Mouse (Mus musculus) liver, adult 2 months (tissue): Measurements from ENCODE around the gene Rad50. TPM values are rescaled to one million over a fixed set of nuclear protein-coding genes. Genes with fewer than 3 reads are reported as not detected.

Experiments used
- DNase-seq: peaks from one replicate; pipeline ENCODE4 v3.0.0-alpha.2; 2011; ENCODE audit warnings: low read depth, low spot score; ENCODE audit errors: extremely low read depth
- H3K27ac ChIP-seq: fragments of 200-500 bp; replicated peaks from 2 replicates; pipeline ENCODE4 v1.5.1; 2012; ENCODE audit warnings: low read depth, mild to moderate bottlenecking, control low read depth, inconsistent platforms, low read length; ENCODE audit not compliant: insufficient read depth
- H3K27me3 ChIP-seq: fragments of 200-500 bp; 2 replicates; pipeline ENCODE4 v1.6.1; 2012; ENCODE audit warnings: mild to moderate bottlenecking, moderate library complexity, low read length, inconsistent platforms; ENCODE audit not compliant: control insufficient read depth, insufficient read depth
- H3K36me3 ChIP-seq: fragments of 200-500 bp; 2 replicates; pipeline ENCODE4 v1.6.1; 2012; ENCODE audit warnings: low read length, inconsistent platforms; ENCODE audit not compliant: control insufficient read depth, insufficient read depth
- H3K4me1 ChIP-seq: fragments of 200-500 bp; 2 replicates; pipeline ENCODE4 v1.6.1; 2011; ENCODE audit warnings: low read length; ENCODE audit not compliant: control insufficient read depth, insufficient read depth
- H3K4me3 ChIP-seq: fragments of 200-500 bp; 2 replicates; pipeline ENCODE4 v1.5.1; 2011; ENCODE audit warnings: low read depth, mild to moderate bottlenecking, control low read depth, low read length, moderate library complexity; ENCODE audit not compliant: insufficient read depth
- H3K79me2 ChIP-seq: fragments of 200-500 bp; 2 replicates; pipeline ENCODE4 v1.6.1; 2012; ENCODE audit warnings: inconsistent platforms, mild to moderate bottlenecking, low read length, moderate library complexity; ENCODE audit not compliant: control insufficient read depth, insufficient read depth
- H3K9ac ChIP-seq: fragments of 200-500 bp; 2 replicates; pipeline ENCODE4 v1.6.1; 2012; ENCODE audit warnings: low read depth, mild to moderate bottlenecking, control low read depth, inconsistent platforms, low read length
- CTCF ChIP-seq: fragments of 200-500 bp; IDR thresholded peaks from 2 replicates; pipeline ENCODE4 v1.5.1; 2011; ENCODE audit warnings: low read depth, low read length, control low read depth
- POLR2A ChIP-seq: fragments of 200-500 bp; IDR thresholded peaks from 2 replicates; pipeline ENCODE4 v1.6.1; 2011; ENCODE audit warnings: low read length, control low read depth; ENCODE audit not compliant: insufficient read depth; ENCODE audit errors: extremely low read depth
- WGBS: fragments of 180-500 bp; shearing (Covaris S2); methylation state at CpG from one replicate; pipeline ENCODE4 v1.1.7; 2018; 5-methylcytosine and 5-hydroxymethylcytosine counted together
- polyA plus RNA-seq: library from polyadenylated mRNA; depleted of rRNA; stranded (reverse); fragments of >200 nt; gene quantifications from 2 replicates; pipeline ENCODE4 v1.2.3, GENCODE M21; 2012
- total RNA-seq: library from RNA; depleted of rRNA; stranded (reverse); fragments of >200 nt; gene quantifications from 2 replicates; pipeline ENCODE4 v1.2.3, GENCODE M21; 2014

The Rad50 gene
- total and polyA plus RNA-seq, 2 experiments, result 1.7 to 4.9 TPM

- H3K27me3 ChIP-seq, result peaks cover 10% of the 10 kb centered on the region
- WGBS, result 6% methylated on average over 40 of the region's 40 CpGs
- no peaks in the 10 kb centered on the region for H3K4me1 ChIP-seq
- no peak overlapping the region for H3K27ac ChIP-seq
- DNase-seq, result no peak
- H3K9ac ChIP-seq, result no peak overlapping the region
- no peaks in the 10 kb centered on the region for H3K79me2 ChIP-seq
- peak overlapping the region; percentile 5; the same call in 1 of the 2 replicates for H3K4me3 ChIP-seq
- no peaks in the 10 kb centered on the region for H3K36me3 ChIP-seq
- TF ChIP-seq POLR2A, result no peak
- TF ChIP-seq CTCF, result no peak
These were observed 70.9 kb downstream of the Rad50 start for GRCm38 (mm10) chr11:53636183-53636646.

GRCm38 (mm10) chr11:53635590-53636182 is 71.4 kb downstream of the Rad50 start:
- Histone ChIP-seq H3K27me3 (peaks cover 10% of the 10 kb centered on the region), H3K4me3 (no peak overlapping the region)

GRCm38 (mm10) chr11:53634556-53634955 is 72.6 kb downstream of the Rad50 start, which contains the start of gene Il13:
Gene Il13 (minus strand): TSS chr11:53634702.
- TF ChIP-seq CTCF (no peak), POLR2A (no peak)
- H3K4me3 ChIP-seq, result no peak within 1 kb of the TSS
- no peak within 1 kb of the TSS for H3K9ac ChIP-seq
- H3K36me3 ChIP-seq, result no peaks in the 10 kb centered on the region
- H3K79me2 ChIP-seq, result no peaks in the 10 kb centered on the region
- DNase-seq, result no peak
- no peak within 1 kb of the TSS for H3K27ac ChIP-seq
- WGBS, result 95% methylated on average over 8 of the region's 8 CpGs
- peaks cover 10% of the 10 kb centered on the region for H3K27me3 ChIP-seq
- H3K4me1 ChIP-seq, result no peaks in the 10 kb centered on the region

More at GRCm38 (mm10) chr11:53635590-53636182, 71.4 kb downstream of the Rad50 start:
- H3K4me1 ChIP-seq, result no peaks in the 10 kb centered on the region
- WGBS, result 64% methylated on average over 9 of the region's 9 CpGs
- H3K79me2 ChIP-seq, result no peaks in the 10 kb centered on the region
- no peak for DNase-seq
- H3K9ac ChIP-seq, result no peak overlapping the region
- no peak overlapping the region for H3K27ac ChIP-seq
- H3K36me3 ChIP-seq, result no peaks in the 10 kb centered on the region
- TF ChIP-seq CTCF, result no peak
- no peak for TF ChIP-seq POLR2A

GRCm38 (mm10) chr11:53633644-53634043 is 73.5 kb downstream of the Rad50 start:
- no peak for DNase-seq
- Histone ChIP-seq H3K4me3 (no peak overlapping the region), H3K27ac (no peak overlapping the region), H3K36me3 (no peaks in the 10 kb centered on the region), H3K4me1 (no peaks in the 10 kb centered on the region), H3K79me2 (no peaks in the 10 kb centered on the region), H3K27me3 (peaks cover 10% of the 10 kb centered on the region), H3K9ac (no peak overlapping the region)
- WGBS, result 88% methylated on average over 7 of the region's 7 CpGs
- TF ChIP-seq POLR2A (no peak), CTCF (no peak)

GRCm38 (mm10) chr11:53632122-53632733 is 74.9 kb downstream of the Rad50 start:
- Histone ChIP-seq H3K36me3 (no peaks in the 10 kb centered on the region), H3K27me3 (peaks cover 10% of the 10 kb centered on the region), H3K9ac (no peak overlapping the region), H3K27ac (no peak overlapping the region), H3K4me1 (no peaks in the 10 kb centered on the region), H3K79me2 (no peaks in the 10 kb centered on the region), H3K4me3 (no peak overlapping the region)
- no peak for DNase-seq
- no peak for TF ChIP-seq POLR2A
- no peak for TF ChIP-seq CTCF
- 79% methylated on average over 14 of the region's 14 CpGs for WGBS

- Histone ChIP-seq H3K27ac (no peak overlapping the region), H3K4me3 (no peak overlapping the region), H3K27me3 (no peaks in the 10 kb centered on the region), H3K9ac (no peak overlapping the region), H3K79me2 (no peaks in the 10 kb centered on the region), H3K36me3 (no peaks in the 10 kb centered on the region), H3K4me1 (no peaks in the 10 kb centered on the region)
- 29% methylated on average over 1 of the region's 1 CpGs for WGBS
- DNase-seq, result peak; percentile 48
- TF ChIP-seq CTCF (peak; percentile 57), POLR2A (no peak)
These were observed 79.3 kb downstream of the Rad50 start for GRCm38 (mm10) chr11:53627859-53628258.
